Mouse (Mus musculus): ENCODE measurements at regions not wholly inside any gene's neighbourhood (a gene's known extent, or its start where the extent isn't known, plus 50 kb on each side); places are given as distances from the start of the nearest gene placed in this dataset.
A peak's percentile ranks its signal among the peaks of the same experiment; 100 is the strongest.

GRCm38 (mm10) chr12:46492465-46492864, 326.3 kb downstream of the Nova1 start:
- Histone ChIP-seq H3K27me3 (replicated peaks) (no peaks in the 10 kb centered on the region), H3K4me3 (no peak overlapping the region), H3K9me3 (replicated peaks) (no peaks in the 10 kb centered on the region), H3K9ac (no peak overlapping the region), H3K36me3 (no peaks in the 10 kb centered on the region), H3K4me2 (no peak overlapping the region), H3K4me1 (no peaks in the 10 kb centered on the region), H3K27ac (no peak overlapping the region)
- ATAC-seq, result no peak
- WGBS (ENCODE audit: insufficient replicate concordance), result 70% methylated on average over 6 of the region's 6 CpGs

GRCm38 (mm10) chr12:46450888-46451287, 367.8 kb downstream of the Nova1 start:
- Histone ChIP-seq H3K4me1 (no peaks in the 10 kb centered on the region), H3K9me3 (replicated peaks) (no peaks in the 10 kb centered on the region), H3K36me3 (no peaks in the 10 kb centered on the region), H3K9ac (no peak overlapping the region), H3K27me3 (replicated peaks) (no peaks in the 10 kb centered on the region), H3K27ac (no peak overlapping the region), H3K4me2 (no peak overlapping the region), H3K4me3 (no peak overlapping the region)
- no peak for ATAC-seq

- no peak overlapping the region for H3K9ac ChIP-seq
- no peak overlapping the region for H3K4me2 ChIP-seq
- no peak for ATAC-seq
- no peaks in the 10 kb centered on the region for H3K36me3 ChIP-seq
- no peak overlapping the region for H3K4me3 ChIP-seq
- no peaks in the 10 kb centered on the region for H3K27me3 ChIP-seq (replicated peaks)
- no peak overlapping the region for H3K27ac ChIP-seq
- H3K9me3 ChIP-seq (replicated peaks), result no peaks in the 10 kb centered on the region
- WGBS (ENCODE audit: insufficient replicate concordance), result 58% methylated on average over 7 of the region's 7 CpGs
- no peaks in the 10 kb centered on the region for H3K4me1 ChIP-seq
Observed at GRCm38 (mm10) chr12:46444644-46445313, 373.9 kb downstream of the Nova1 start.

- peaks cover 10% of the 10 kb centered on the region for H3K4me1 ChIP-seq
- H3K4me3 ChIP-seq, result no peak overlapping the region
- 36% methylated on average over 4 of the region's 4 CpGs for WGBS (ENCODE audit: insufficient replicate concordance)
- ATAC-seq, result peak; percentile 94
- no peaks in the 10 kb centered on the region for H3K9me3 ChIP-seq (replicated peaks)
- no peak overlapping the region for H3K27ac ChIP-seq
- H3K36me3 ChIP-seq, result no peaks in the 10 kb centered on the region
- no peak overlapping the region for H3K9ac ChIP-seq
- H3K27me3 ChIP-seq (replicated peaks), result no peaks in the 10 kb centered on the region
- H3K4me2 ChIP-seq, result no peak overlapping the region
Observed at GRCm38 (mm10) chr12:46419591-46419990, 399.1 kb downstream of the Nova1 start.

- Histone ChIP-seq H3K9me3 (replicated peaks) (no peaks in the 10 kb centered on the region), H3K4me3 (no peak overlapping the region), H3K27me3 (replicated peaks) (no peaks in the 10 kb centered on the region), H3K36me3 (no peaks in the 10 kb centered on the region), H3K4me1 (peaks cover 10% of the 10 kb centered on the region), H3K9ac (no peak overlapping the region), H3K27ac (no peak overlapping the region; the same call in 1 of the 2 replicates), H3K4me2 (no peak overlapping the region)
- ATAC-seq, result no peak
- 81% methylated on average over 4 of the region's 4 CpGs for WGBS (ENCODE audit: insufficient replicate concordance)
Observed at GRCm38 (mm10) chr12:46418990-46419389, 399.7 kb downstream of the Nova1 start.

GRCm38 (mm10) chr12:46416765-46417404, 401.8 kb downstream of the Nova1 start:
- Histone ChIP-seq H3K27me3 (replicated peaks) (no peaks in the 10 kb centered on the region), H3K4me2 (no peak overlapping the region), H3K36me3 (no peaks in the 10 kb centered on the region), H3K27ac (no peak overlapping the region), H3K9me3 (replicated peaks) (no peaks in the 10 kb centered on the region), H3K9ac (no peak overlapping the region), H3K4me1 (peaks cover 10% of the 10 kb centered on the region), H3K4me3 (no peak overlapping the region)
- 71% methylated on average over 3 of the region's 3 CpGs for WGBS (ENCODE audit: insufficient replicate concordance)
- ATAC-seq, result no peak

GRCm38 (mm10) chr12:46416250-46416649, 402.5 kb downstream of the Nova1 start:
- Histone ChIP-seq H3K9me3 (replicated peaks) (no peaks in the 10 kb centered on the region), H3K4me2 (no peak overlapping the region), H3K4me3 (no peak overlapping the region), H3K4me1 (peaks cover 10% of the 10 kb centered on the region), H3K27ac (no peak overlapping the region), H3K27me3 (replicated peaks) (no peaks in the 10 kb centered on the region), H3K36me3 (no peaks in the 10 kb centered on the region), H3K9ac (no peak overlapping the region)
- no peak for ATAC-seq

GRCm38 (mm10) chr12:46405674-46406073, 413.1 kb downstream of the Nova1 start:
- peak; percentile 100 for ATAC-seq
- Histone ChIP-seq H3K36me3 (no peaks in the 10 kb centered on the region), H3K4me1 (peaks cover 7% of the 10 kb centered on the region), H3K4me2 (no peak overlapping the region), H3K9me3 (replicated peaks) (no peaks in the 10 kb centered on the region), H3K27ac (peak overlapping the region; percentile 88), H3K9ac (no peak overlapping the region), H3K4me3 (no peak overlapping the region), H3K27me3 (replicated peaks) (peaks cover 4% of the 10 kb centered on the region)

GRCm38 (mm10) chr12:46399653-46399975, 419.1 kb downstream of the Nova1 start:
- Histone ChIP-seq H3K27ac (no peak overlapping the region), H3K4me2 (peak overlapping the region; percentile 53), H3K4me1 (no peaks in the 10 kb centered on the region), H3K4me3 (peak overlapping the region; percentile 35), H3K9ac (no peak overlapping the region), H3K27me3 (replicated peaks) (peaks cover 24% of the 10 kb centered on the region), H3K9me3 (replicated peaks) (no peaks in the 10 kb centered on the region), H3K36me3 (no peaks in the 10 kb centered on the region)
- ATAC-seq, result no peak
- 3% methylated on average over 14 of the region's 14 CpGs for WGBS (ENCODE audit: insufficient replicate concordance)

GRCm38 (mm10) chr12:46398875-46399652, 419.7 kb downstream of the Nova1 start:
- no peaks in the 10 kb centered on the region for H3K36me3 ChIP-seq
- no peaks in the 10 kb centered on the region for H3K9me3 ChIP-seq (replicated peaks)
- peak overlapping the region; percentile 35 for H3K4me3 ChIP-seq
- no peak overlapping the region for H3K27ac ChIP-seq
- no peak overlapping the region for H3K9ac ChIP-seq
- H3K27me3 ChIP-seq (replicated peaks), result peaks cover 24% of the 10 kb centered on the region
- H3K4me2 ChIP-seq, result peak overlapping the region; percentile 53
- no peaks in the 10 kb centered on the region for H3K4me1 ChIP-seq
- 9% methylated on average over 23 of the region's 23 CpGs for WGBS (ENCODE audit: insufficient replicate concordance)
- ATAC-seq, result no peak

- Histone ChIP-seq H3K9me3 (replicated peaks) (no peaks in the 10 kb centered on the region), H3K27me3 (replicated peaks) (peaks cover 19% of the 10 kb centered on the region), H3K4me3 (no peak overlapping the region), H3K36me3 (no peaks in the 10 kb centered on the region), H3K4me1 (no peaks in the 10 kb centered on the region), H3K4me2 (no peak overlapping the region), H3K27ac (no peak overlapping the region), H3K9ac (no peak overlapping the region)
- no peak for ATAC-seq
- 33% methylated on average over 4 of the region's 4 CpGs for WGBS (ENCODE audit: insufficient replicate concordance)
Observed at GRCm38 (mm10) chr12:46395245-46395644, 423.5 kb downstream of the Nova1 start.

GRCm38 (mm10) chr12:46393769-46394168, 425.0 kb downstream of the Nova1 start:
- no peaks in the 10 kb centered on the region for H3K36me3 ChIP-seq
- H3K9me3 ChIP-seq (replicated peaks), result no peaks in the 10 kb centered on the region
- no peak overlapping the region for H3K27ac ChIP-seq
- no peaks in the 10 kb centered on the region for H3K4me1 ChIP-seq
- H3K4me3 ChIP-seq, result no peak overlapping the region
- H3K4me2 ChIP-seq, result no peak overlapping the region
- no peak overlapping the region for H3K9ac ChIP-seq
- peaks cover 6% of the 10 kb centered on the region for H3K27me3 ChIP-seq (replicated peaks)
- ATAC-seq, result no peak

All from liver, embryonic 12.5 days (tissue).